Mouse (Mus musculus): ENCODE measurements around the gene Snapc2. TPM values are rescaled to one million over a fixed set of nuclear protein-coding genes. Genes with fewer than 3 reads are reported as not detected.

Snapc2 gene
- polyA plus RNA-seq, 1 experiment from 2014 or later: 52.0 TPM

GRCm38 (mm10) chr8:4229784-4230183 lies 23.1 kb upstream of the Snapc2 start:
- Histone ChIP-seq H3K36me3 (ENCODE audit: control insufficient read depth, insufficient read depth, low read length) (no peaks in the 10 kb centered on the region), H3K27me3 (ENCODE audit: control insufficient read depth, insufficient read depth, low read depth, low read length) (peaks cover 7% of the 10 kb centered on the region), H3K27ac (ENCODE audit: low read length) (no peak overlapping the region), H3K4me2 (ENCODE audit: low read depth, low read length) (no peak overlapping the region), H3K4me3 (ENCODE audit: low read length) (no peak overlapping the region), H3K9me3 (ENCODE audit: control insufficient read depth, low read length) (no peaks in the 10 kb centered on the region), H3K4me1 (replicated peaks; ENCODE audit: control insufficient read depth, insufficient read depth, low read length) (no peaks in the 10 kb centered on the region), H3K9ac (ENCODE audit: low read length) (no peak overlapping the region)
- WGBS: 72% methylated on average over 5 of the region's 5 CpGs
- ATAC-seq (ENCODE audit: low read depth): no peak

GRCm38 (mm10) chr8:4230612-4231351 lies 22.1 kb upstream of the Snapc2 start:
- Histone ChIP-seq H3K4me2 (ENCODE audit: low read depth, low read length) (no peak overlapping the region), H3K9me3 (ENCODE audit: control insufficient read depth, low read length) (no peaks in the 10 kb centered on the region)

GRCm38 (mm10) chr8:4237814-4238433 lies 15.0 kb upstream of the Snapc2 start:
- 19% methylated on average over 15 of the region's 15 CpGs for WGBS
- Histone ChIP-seq H3K9ac (ENCODE audit: low read length) (peak overlapping the region; percentile 78), H3K4me1 (replicated peaks; ENCODE audit: control insufficient read depth, insufficient read depth, low read length) (peaks cover 20% of the 10 kb centered on the region), H3K27me3 (ENCODE audit: control insufficient read depth, insufficient read depth, low read depth, low read length) (no peaks in the 10 kb centered on the region), H3K9me3 (ENCODE audit: control insufficient read depth, low read length) (no peaks in the 10 kb centered on the region), H3K4me2 (ENCODE audit: low read depth, low read length) (peak overlapping the region; percentile 67), H3K27ac (ENCODE audit: low read length) (peak overlapping the region; percentile 95), H3K36me3 (ENCODE audit: control insufficient read depth, insufficient read depth, low read length) (no peaks in the 10 kb centered on the region; the same call in 1 of the 2 replicates), H3K4me3 (ENCODE audit: low read length) (peak overlapping the region; percentile 80)
- ATAC-seq (ENCODE audit: low read depth): no peak

More at GRCm38 (mm10) chr8:4230612-4231351, 22.1 kb upstream of the Snapc2 start:
- 47% methylated on average over 10 of the region's 10 CpGs for WGBS
- H3K9ac ChIP-seq (ENCODE audit: low read length): no peak overlapping the region
- no peak overlapping the region for H3K4me3 ChIP-seq (ENCODE audit: low read length)
- H3K27me3 ChIP-seq (ENCODE audit: control insufficient read depth, insufficient read depth, low read depth, low read length): peaks cover 7% of the 10 kb centered on the region
- peak; percentile 75 for ATAC-seq (ENCODE audit: low read depth)
- H3K4me1 ChIP-seq (replicated peaks; ENCODE audit: control insufficient read depth, insufficient read depth, low read length): no peaks in the 10 kb centered on the region
- 0 out of 2 replicates have a peak overlapping the region, but pooled peaks have one; percentile 36 for H3K27ac ChIP-seq (ENCODE audit: low read length)
- no peaks in the 10 kb centered on the region for H3K36me3 ChIP-seq (ENCODE audit: control insufficient read depth, insufficient read depth, low read length)

- ATAC-seq (ENCODE audit: low read depth): peak; percentile 96
- H3K36me3 ChIP-seq (ENCODE audit: control insufficient read depth, insufficient read depth, low read length): peaks cover 5% of the 10 kb centered on the region
- WGBS: 0% methylated on average over 54 of the region's 71 CpGs
These were observed 14.3 kb upstream of the Snapc2 start, which contains the start of the genes Map2k7 and Gm49320 for GRCm38 (mm10) chr8:4238434-4239192. Gene Map2k7, plus strand, starts transcription at chr8:4238740. Gene Gm49320, plus strand, starts transcription at chr8:4238865.

GRCm38 (mm10) chr8:4239193-4239890 lies 13.5 kb upstream of the Snapc2 start:
- ATAC-seq (ENCODE audit: low read depth): peak; percentile 10
- H3K4me2 ChIP-seq (ENCODE audit: low read depth, low read length): peak overlapping the region; percentile 85
- H3K27ac ChIP-seq (ENCODE audit: low read length): peak overlapping the region; percentile 88; the same call in 1 of the 2 replicates
- H3K9ac ChIP-seq (ENCODE audit: low read length): peak overlapping the region; percentile 85
- no peaks in the 10 kb centered on the region for H3K27me3 ChIP-seq (ENCODE audit: control insufficient read depth, insufficient read depth, low read depth, low read length)
- no peaks in the 10 kb centered on the region for H3K9me3 ChIP-seq (ENCODE audit: control insufficient read depth, low read length)
- H3K36me3 ChIP-seq (ENCODE audit: control insufficient read depth, insufficient read depth, low read length): peaks cover 13% of the 10 kb centered on the region
- 9% methylated on average over 19 of the region's 19 CpGs for WGBS
- peak overlapping the region; percentile 80 for H3K4me3 ChIP-seq (ENCODE audit: low read length)
- peaks cover 20% of the 10 kb centered on the region for H3K4me1 ChIP-seq (replicated peaks; ENCODE audit: control insufficient read depth, insufficient read depth, low read length)

More at GRCm38 (mm10) chr8:4238434-4239192, 14.3 kb upstream of the Snapc2 start, which contains the start of the genes Map2k7 and Gm49320:
- Histone ChIP-seq H3K9me3 (ENCODE audit: control insufficient read depth, low read length) (no peaks in the 10 kb centered on the region), H3K4me1 (replicated peaks; ENCODE audit: control insufficient read depth, insufficient read depth, low read length) (peaks cover 20% of the 10 kb centered on the region), H3K4me2 (ENCODE audit: low read depth, low read length) (peak within 1 kb of the TSS; percentile 85), H3K27ac (ENCODE audit: low read length) (peak within 1 kb of the TSS; percentile 95), H3K4me3 (ENCODE audit: low read length) (peak within 1 kb of the TSS; percentile 80), H3K9ac (ENCODE audit: low read length) (peak within 1 kb of the TSS; percentile 85), H3K27me3 (ENCODE audit: control insufficient read depth, insufficient read depth, low read depth, low read length) (no peaks in the 10 kb centered on the region)

GRCm38 (mm10) chr8:4245061-4245460 lies 7.8 kb upstream of the Snapc2 start:
- 95% methylated on average over 5 of the region's 5 CpGs for WGBS
- H3K4me2 ChIP-seq (ENCODE audit: low read depth, low read length): no peak overlapping the region
- H3K27me3 ChIP-seq (ENCODE audit: control insufficient read depth, insufficient read depth, low read depth, low read length): no peaks in the 10 kb centered on the region
- H3K36me3 ChIP-seq (ENCODE audit: control insufficient read depth, insufficient read depth, low read length): peaks cover 32% of the 10 kb centered on the region
- H3K4me3 ChIP-seq (ENCODE audit: low read length): no peak overlapping the region
- H3K9ac ChIP-seq (ENCODE audit: low read length): no peak overlapping the region
- no peaks in the 10 kb centered on the region for H3K9me3 ChIP-seq (ENCODE audit: control insufficient read depth, low read length)
- H3K27ac ChIP-seq (ENCODE audit: low read length): no peak overlapping the region
- ATAC-seq (ENCODE audit: low read depth): no peak
- H3K4me1 ChIP-seq (replicated peaks; ENCODE audit: control insufficient read depth, insufficient read depth, low read length): peaks cover 12% of the 10 kb centered on the region

GRCm38 (mm10) chr8:4245737-4246136 lies 7.1 kb upstream of the Snapc2 start:
- Histone ChIP-seq H3K4me1 (replicated peaks; ENCODE audit: control insufficient read depth, insufficient read depth, low read length) (peaks cover 8% of the 10 kb centered on the region), H3K27me3 (ENCODE audit: control insufficient read depth, insufficient read depth, low read depth, low read length) (no peaks in the 10 kb centered on the region), H3K9ac (ENCODE audit: low read length) (no peak overlapping the region), H3K4me2 (ENCODE audit: low read depth, low read length) (no peak overlapping the region), H3K27ac (ENCODE audit: low read length) (no peak overlapping the region), H3K4me3 (ENCODE audit: low read length) (no peak overlapping the region), H3K36me3 (ENCODE audit: control insufficient read depth, insufficient read depth, low read length) (peaks cover 32% of the 10 kb centered on the region), H3K9me3 (ENCODE audit: control insufficient read depth, low read length) (no peaks in the 10 kb centered on the region)
- 93% methylated on average over 11 of the region's 13 CpGs for WGBS
- ATAC-seq (ENCODE audit: low read depth): no peak

- Histone ChIP-seq H3K4me2 (ENCODE audit: low read depth, low read length) (no peak overlapping the region), H3K36me3 (ENCODE audit: control insufficient read depth, insufficient read depth, low read length) (peaks cover 32% of the 10 kb centered on the region), H3K4me1 (replicated peaks; ENCODE audit: control insufficient read depth, insufficient read depth, low read length) (peaks cover 6% of the 10 kb centered on the region; the same call in 1 of the 2 replicates), H3K4me3 (ENCODE audit: low read length) (no peak overlapping the region), H3K9ac (ENCODE audit: low read length) (no peak overlapping the region), H3K27me3 (ENCODE audit: control insufficient read depth, insufficient read depth, low read depth, low read length) (no peaks in the 10 kb centered on the region), H3K9me3 (ENCODE audit: control insufficient read depth, low read length) (no peaks in the 10 kb centered on the region), H3K27ac (ENCODE audit: low read length) (no peak overlapping the region)
- WGBS: 84% methylated on average over 8 of the region's 8 CpGs
- no peak for ATAC-seq (ENCODE audit: low read depth)
These were observed 5.6 kb upstream of the Snapc2 start for GRCm38 (mm10) chr8:4247241-4247640.
